Mouse (Mus musculus) lung, embryonic 16.5 days (tissue): ENCODE results near the gene Samd8. TPM values are rescaled to one million over a fixed set of nuclear protein-coding genes. Genes with fewer than 3 reads are reported as not detected.

ENCODE experiments used
- ATAC-seq: fragments of 200-750 bp; cut with Nextera tagmentation; 2 replicates; pipeline ENCODE4 v1.8.0; 2017; ENCODE audit warnings: low read depth, mild to moderate bottlenecking, moderate library complexity
- H3K27ac ChIP-seq: fragments of 300-500 bp; sonication (generic); 2 replicates; pipeline ENCODE4 v1.5.1; 2014; ENCODE audit warnings: mild to moderate bottlenecking, control low read depth, low read length
- H3K27me3 ChIP-seq: fragments of 300-500 bp; sonication (generic); 2 replicates; pipeline ENCODE4 v1.6.1; 2014; ENCODE audit warnings: low read depth, low read length, mixed read lengths; ENCODE audit not compliant: control insufficient read depth, insufficient read depth
- H3K36me3 ChIP-seq: fragments of 300-500 bp; sonication (generic); 2 replicates; pipeline ENCODE4 v1.6.1; 2014; ENCODE audit warnings: low read length; ENCODE audit not compliant: control insufficient read depth, insufficient read depth
- H3K4me1 ChIP-seq: fragments of 300-500 bp; sonication (generic); replicated peaks from 2 replicates; pipeline ENCODE4 v1.6.1; 2014; ENCODE audit warnings: low read length, mixed read lengths; ENCODE audit not compliant: control insufficient read depth, insufficient read depth
- H3K4me2 ChIP-seq: fragments of 300-500 bp; sonication (generic); 2 replicates; pipeline ENCODE4 v1.6.1; 2014; ENCODE audit warnings: low read depth, low read length, control low read depth
- H3K4me3 ChIP-seq: fragments of 300-500 bp; sonication (generic); 2 replicates; pipeline ENCODE4 v1.5.1; 2014; ENCODE audit warnings: mild to moderate bottlenecking, low read length, control low read depth
- H3K9ac ChIP-seq: fragments of 300-500 bp; sonication (generic); 2 replicates; pipeline ENCODE4 v1.6.1; 2014; ENCODE audit warnings: low read length, control low read depth
- H3K9me3 ChIP-seq: fragments of 300-500 bp; sonication (generic); 2 replicates; pipeline ENCODE4 v1.6.1; 2016; ENCODE audit warnings: low read length; ENCODE audit not compliant: control insufficient read depth
- WGBS: fragments of 180-500 bp; shearing (Covaris S2); extraction: QIAGEN DNeasy Blood & Tissue Kit; methylation state at CpG from one replicate; pipeline ENCODE4 v1.1.7; 2014; 5-methylcytosine and 5-hydroxymethylcytosine counted together
- polyA plus RNA-seq: library from polyadenylated mRNA; unstranded; fragments of >200 nt; fragmentation: Nextera tagmentation; extraction: Ambion mirVana; gene quantifications from 2 replicates; pipeline ENCODE4 v1.2.1, GENCODE M21; 2015

Samd8 gene
- polyA plus RNA-seq, 1 experiment from 2014 or later = 7.2 TPM

DNA sequence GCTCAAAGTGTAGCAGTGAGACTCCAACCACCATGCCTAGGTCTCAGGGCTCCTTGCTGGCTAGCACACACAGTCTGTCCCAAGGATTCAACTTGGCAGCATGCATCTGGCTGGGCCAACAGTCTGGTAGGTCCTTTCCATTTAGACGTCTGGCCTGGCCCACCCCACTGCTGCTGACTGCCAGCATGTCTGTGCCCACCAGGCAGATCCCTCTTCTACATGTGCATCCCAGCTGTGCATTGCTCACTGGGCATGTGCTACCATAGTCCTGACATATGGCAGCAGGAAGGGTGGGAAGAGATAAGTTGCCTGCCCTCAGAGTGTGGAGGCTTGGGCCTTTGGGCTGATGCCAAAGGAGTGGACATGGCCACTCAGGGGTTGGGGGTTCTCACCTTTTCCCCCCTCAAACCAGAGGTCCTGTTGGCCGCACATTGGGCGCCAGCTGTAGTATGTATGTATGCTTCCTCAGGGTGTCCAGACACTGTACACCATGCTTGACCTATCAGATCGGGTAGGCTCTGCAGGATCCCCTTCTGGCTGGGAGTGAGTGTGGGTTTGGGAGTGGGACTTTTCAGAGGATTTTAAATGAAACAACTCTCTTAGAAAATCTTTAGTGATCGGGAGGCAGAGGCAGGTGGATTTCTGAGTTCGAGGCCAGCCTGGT, 52.3 kb downstream of the Samd8 start:
- Histone ChIP-seq H3K4me2 (no peak overlapping the region), H3K4me3 (no peak overlapping the region), H3K36me3 (no peaks in the 10 kb centered on the region; the same call in 1 of the 2 replicates), H3K27me3 (no peaks in the 10 kb centered on the region), H3K9me3 (no peaks in the 10 kb centered on the region), H3K27ac (no peak overlapping the region), H3K4me1 (no peaks in the 10 kb centered on the region), H3K9ac (no peak overlapping the region)
- no peak for ATAC-seq
- 86% methylated on average over 6 of the region's 6 CpGs for WGBS

DNA sequence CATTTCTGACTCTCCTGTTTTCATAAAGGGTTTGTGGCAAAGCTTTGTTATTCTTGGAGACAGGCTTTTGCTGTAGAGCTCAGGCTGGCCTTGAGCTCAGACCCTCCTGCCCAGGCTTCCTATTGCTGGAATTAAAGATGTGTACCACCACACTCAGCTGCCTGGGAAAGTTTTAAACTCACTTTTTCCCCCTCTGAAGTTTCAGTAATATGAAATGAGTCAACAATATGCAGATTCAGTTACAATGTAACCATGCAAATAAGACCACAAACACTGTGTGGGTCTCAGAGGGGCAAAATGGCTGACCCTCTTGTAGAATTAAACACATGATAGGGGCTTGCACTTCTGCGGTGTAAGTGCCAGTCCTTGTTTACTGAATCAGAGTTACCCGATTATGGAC, 55.9 kb downstream of the Samd8 start:
- WGBS = 46% methylated on average over 2 of the region's 2 CpGs
- Histone ChIP-seq H3K9ac (no peak overlapping the region), H3K4me1 (no peaks in the 10 kb centered on the region), H3K4me3 (no peak overlapping the region), H3K27me3 (no peaks in the 10 kb centered on the region), H3K9me3 (no peaks in the 10 kb centered on the region), H3K4me2 (no peak overlapping the region), H3K36me3 (no peaks in the 10 kb centered on the region), H3K27ac (no peak overlapping the region)
- no peak for ATAC-seq

- Histone ChIP-seq H3K36me3 (no peaks in the 10 kb centered on the region), H3K4me3 (no peak overlapping the region), H3K4me2 (no peak overlapping the region), H3K9me3 (no peaks in the 10 kb centered on the region), H3K27me3 (no peaks in the 10 kb centered on the region), H3K4me1 (no peaks in the 10 kb centered on the region), H3K27ac (no peak overlapping the region), H3K9ac (no peak overlapping the region)
- WGBS = 67% methylated on average over 3 of the region's 3 CpGs
- no peak for ATAC-seq
Observed at GRCm38 (mm10) chr14:21806631-21807160, 56.4 kb downstream of the Samd8 start.

DNA sequence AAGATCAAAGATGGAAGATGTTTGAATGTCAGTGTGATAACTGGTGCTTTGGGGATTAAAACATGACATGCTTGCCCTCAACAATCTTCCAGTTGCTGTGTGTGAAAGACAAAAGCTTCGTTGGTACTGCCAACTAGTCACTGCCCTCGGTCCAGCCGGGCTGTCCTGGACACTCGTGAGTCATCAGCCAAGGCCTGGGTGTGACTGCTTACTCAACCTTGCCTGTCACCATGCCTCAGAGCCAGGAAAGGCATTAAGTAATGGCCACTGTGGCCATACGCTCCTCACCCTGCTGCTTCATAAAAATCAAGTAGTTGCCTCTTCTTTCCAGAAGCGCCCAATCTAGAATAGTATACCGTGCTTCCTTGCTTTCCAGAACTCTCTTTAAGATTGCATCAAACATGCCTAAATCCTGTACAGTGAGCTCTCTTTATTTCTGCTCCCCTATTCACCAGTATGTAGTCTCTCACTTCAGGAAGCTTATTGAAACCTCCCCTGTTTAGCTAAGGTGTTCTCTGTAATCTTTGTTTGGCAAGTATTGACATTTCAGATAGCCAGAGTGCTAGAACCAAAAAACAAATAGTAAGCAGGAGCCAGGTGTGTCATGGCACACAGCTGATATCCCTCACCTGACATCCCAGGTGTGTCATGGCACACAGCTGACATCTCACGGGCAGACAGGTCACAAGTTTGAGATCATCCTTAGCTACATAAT, 58.0 kb downstream of the Samd8 start:
- H3K4me3 ChIP-seq = no peak overlapping the region
- no peaks in the 10 kb centered on the region for H3K36me3 ChIP-seq
- no peak for ATAC-seq
- no peak overlapping the region for H3K4me2 ChIP-seq
- 68% methylated on average over 8 of the region's 8 CpGs for WGBS
- H3K9ac ChIP-seq = no peak overlapping the region
- H3K9me3 ChIP-seq = no peaks in the 10 kb centered on the region
- H3K4me1 ChIP-seq = no peaks in the 10 kb centered on the region
- H3K27me3 ChIP-seq = no peaks in the 10 kb centered on the region
- no peak overlapping the region for H3K27ac ChIP-seq

DNA sequence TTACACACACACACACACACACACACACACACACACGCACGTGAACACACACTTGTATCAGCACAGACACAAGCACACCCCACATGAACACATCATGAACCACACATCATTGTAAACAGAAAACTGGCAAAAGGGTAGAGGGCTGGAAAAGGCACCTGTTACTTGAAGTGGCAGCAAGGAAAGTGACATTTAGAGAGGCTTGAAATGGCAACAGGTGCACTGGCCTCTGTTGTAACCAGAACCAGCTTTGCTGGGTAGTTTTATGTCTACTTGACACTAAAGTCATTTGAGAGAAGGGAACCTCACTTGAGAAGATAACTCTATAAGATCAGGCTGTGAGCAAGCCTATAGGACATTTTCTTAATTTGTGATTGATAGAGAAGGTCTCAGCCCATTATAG, 59.1 kb downstream of the Samd8 start:
- Histone ChIP-seq H3K27ac (no peak overlapping the region), H3K9ac (no peak overlapping the region)
- WGBS = 91% methylated on average over 2 of the region's 2 CpGs

DNA sequence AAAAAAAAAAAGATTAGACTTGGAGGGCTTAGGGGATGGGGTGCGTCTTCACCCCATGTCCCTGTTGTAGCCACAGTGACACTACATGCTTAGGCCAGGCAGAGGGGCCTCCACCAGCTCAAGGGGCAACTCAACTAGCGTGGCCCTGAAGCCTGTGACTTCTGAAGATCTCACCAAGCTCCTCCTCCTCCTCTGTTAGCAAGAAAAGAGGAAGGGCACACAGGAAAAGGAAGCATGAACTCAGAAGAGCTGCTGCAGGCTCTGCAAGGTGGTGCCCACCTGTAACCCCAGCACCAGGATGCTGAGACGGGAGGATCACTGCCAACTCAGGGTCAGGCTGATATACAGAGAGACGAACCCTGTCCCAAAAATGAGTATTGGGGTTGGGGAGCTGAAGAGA, 61.0 kb downstream of the Samd8 start:
- no peak overlapping the region for H3K4me2 ChIP-seq
- 0 out of 2 replicates have a peak, but pooled peaks have one; percentile 23 for ATAC-seq
- no peak overlapping the region for H3K4me3 ChIP-seq
- H3K9ac ChIP-seq = no peak overlapping the region
- no peaks in the 10 kb centered on the region for H3K27me3 ChIP-seq
- H3K9me3 ChIP-seq = no peaks in the 10 kb centered on the region
- no peaks in the 10 kb centered on the region for H3K36me3 ChIP-seq
- WGBS = 75% methylated on average over 4 of the region's 4 CpGs
- no peaks in the 10 kb centered on the region for H3K4me1 ChIP-seq
- H3K27ac ChIP-seq = no peak overlapping the region

More for the DNA sequence above, 59.1 kb downstream of the Samd8 start:
- H3K9me3 ChIP-seq = no peaks in the 10 kb centered on the region
- no peak for ATAC-seq
- H3K4me2 ChIP-seq = no peak overlapping the region
- no peaks in the 10 kb centered on the region for H3K27me3 ChIP-seq
- no peaks in the 10 kb centered on the region for H3K36me3 ChIP-seq
- no peaks in the 10 kb centered on the region for H3K4me1 ChIP-seq
- H3K4me3 ChIP-seq = no peak overlapping the region

DNA sequence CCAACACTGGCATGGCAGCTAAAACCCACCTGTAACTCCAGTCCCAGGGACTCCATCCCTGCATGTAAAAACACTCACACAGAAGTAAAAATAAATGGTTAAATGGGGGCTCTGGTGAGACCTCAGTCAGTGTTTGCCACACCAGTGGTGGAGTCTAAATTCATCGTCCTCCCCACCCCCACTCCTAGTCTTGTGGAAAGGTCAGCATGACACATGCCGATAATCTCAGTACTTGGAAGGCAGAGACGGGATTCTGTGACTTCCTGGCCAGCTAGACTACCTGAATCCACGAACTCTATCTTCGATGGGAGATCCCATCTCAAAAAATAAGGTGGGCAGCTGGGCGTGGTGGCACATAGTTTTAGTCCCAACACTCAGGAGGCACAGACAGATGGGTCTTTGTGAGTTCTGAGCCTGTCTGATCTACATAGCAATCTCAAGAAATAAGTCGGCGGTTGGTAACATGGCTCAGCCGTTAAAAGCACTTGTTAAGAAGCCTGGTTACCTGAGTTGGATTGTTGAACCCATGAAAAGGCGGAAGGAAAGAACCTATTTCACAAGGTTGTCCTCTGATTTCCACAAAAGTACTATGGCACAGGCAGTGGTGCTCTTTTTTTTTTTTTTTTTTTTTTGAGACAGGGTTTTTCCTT, 61.5 kb downstream of the Samd8 start:
- no peak for ATAC-seq
- H3K27me3 ChIP-seq = no peaks in the 10 kb centered on the region
- no peak overlapping the region for H3K27ac ChIP-seq
- H3K36me3 ChIP-seq = no peaks in the 10 kb centered on the region
- no peaks in the 10 kb centered on the region for H3K4me1 ChIP-seq
- H3K9ac ChIP-seq = no peak overlapping the region
- H3K4me3 ChIP-seq = no peak overlapping the region
- H3K9me3 ChIP-seq = no peaks in the 10 kb centered on the region
- no peak overlapping the region for H3K4me2 ChIP-seq
- 78% methylated on average over 10 of the region's 10 CpGs for WGBS

- 23% methylated on average over 14 of the region's 14 CpGs for WGBS
- Histone ChIP-seq H3K9ac (no peak overlapping the region), H3K27me3 (no peaks in the 10 kb centered on the region), H3K4me2 (no peak overlapping the region), H3K4me1 (0 out of 2 replicates have a peak, but pooled peaks cover 1% of the 10 kb centered on the region), H3K4me3 (no peak overlapping the region), H3K27ac (no peak overlapping the region), H3K9me3 (no peaks in the 10 kb centered on the region), H3K36me3 (no peaks in the 10 kb centered on the region)
- peak; percentile 58; the same call in 1 of the 2 replicates for ATAC-seq
Observed at GRCm38 (mm10) chr14:21812590-21813162, 62.3 kb downstream of the Samd8 start.

GRCm38 (mm10) chr14:21813216-21813615, 62.9 kb downstream of the Samd8 start:
- H3K36me3 ChIP-seq = no peaks in the 10 kb centered on the region
- 48% methylated on average over 4 of the region's 4 CpGs for WGBS
- H3K9ac ChIP-seq = no peak overlapping the region
- H3K9me3 ChIP-seq = no peaks in the 10 kb centered on the region
- no peak for ATAC-seq
- H3K4me3 ChIP-seq = no peak overlapping the region
- 0 out of 2 replicates have a peak, but pooled peaks cover 2% of the 10 kb centered on the region for H3K4me1 ChIP-seq
- H3K27me3 ChIP-seq = no peaks in the 10 kb centered on the region
- no peak overlapping the region for H3K4me2 ChIP-seq
- no peak overlapping the region for H3K27ac ChIP-seq
